Mouse (Mus musculus) erythroblast, embryonic 14.5 days (primary cell): ENCODE data around the gene Acta1.

Experiments
- GATA1 ChIP-seq: IDR thresholded peaks from 2 replicates; pipeline ENCODE4 v1.6.1; 2012; ENCODE audit warnings: low read length, inconsistent platforms, mixed read lengths
- TAL1 ChIP-seq: IDR thresholded peaks from 3 replicates; pipeline ENCODE4 v1.6.1; 2012; ENCODE audit warnings: low read length, inconsistent platforms, mixed read lengths

- no peak for TF ChIP-seq TAL1
- no peak for TF ChIP-seq GATA1
Observed at GRCm38 (mm10) chr8:123898576-123898975, 4.0 kb upstream of the Acta1 start.
